Mouse (Mus musculus) heart, embryonic 15.5 days (tissue): ENCODE data around the gene Ap5b1. TPM values are rescaled to one million over a fixed set of nuclear protein-coding genes. Genes with fewer than 3 reads are reported as not detected.

ENCODE experiments used
- ATAC-seq: fragments of 200-750 bp; cut with Nextera tagmentation; replicated peaks from 2 replicates; pipeline ENCODE4 v1.8.0; 2017; ENCODE audit warnings: low read depth, moderate TSS enrichment; ENCODE audit not compliant: insufficient number of reproducible peaks, insufficient read depth, low FRiP score
- H3K27ac ChIP-seq: fragments of 300-500 bp; sonication (generic); 2 replicates; pipeline ENCODE4 v1.5.1; 2015; ENCODE audit warnings: mild to moderate bottlenecking, inconsistent platforms
- H3K27me3 ChIP-seq: fragments of 300-500 bp; sonication (generic); 2 replicates; pipeline ENCODE4 v1.6.1; 2015; ENCODE audit warnings: inconsistent platforms
- H3K36me3 ChIP-seq: fragments of 300-500 bp; sonication (generic); 2 replicates; pipeline ENCODE4 v1.6.1; 2015; ENCODE audit warnings: mild to moderate bottlenecking, inconsistent platforms
- H3K4me1 ChIP-seq: fragments of 300-500 bp; sonication (generic); replicated peaks from 2 replicates; pipeline ENCODE4 v1.6.1; 2015; ENCODE audit warnings: inconsistent platforms
- H3K4me2 ChIP-seq: fragments of 300-500 bp; sonication (generic); 2 replicates; pipeline ENCODE4 v1.6.1; 2015; ENCODE audit warnings: inconsistent platforms, mild to moderate bottlenecking, moderate library complexity
- H3K4me3 ChIP-seq: fragments of 300-500 bp; sonication (generic); 2 replicates; pipeline ENCODE4 v1.5.1; 2015; ENCODE audit warnings: mild to moderate bottlenecking, inconsistent platforms
- H3K9ac ChIP-seq: fragments of 300-500 bp; sonication (generic); 2 replicates; pipeline ENCODE4 v1.6.1; 2015; ENCODE audit warnings: mild to moderate bottlenecking, inconsistent platforms
- H3K9me3 ChIP-seq: fragments of 300-500 bp; sonication (generic); replicated peaks from 2 replicates; pipeline ENCODE4 v1.6.1; 2016; ENCODE audit warnings: inconsistent platforms
- WGBS: fragments of 180-500 bp; shearing (Covaris S2); methylation state at CpG from one replicate; pipeline ENCODE4 v1.1.7; 2015; ENCODE audit warnings: mixed read lengths; 5-methylcytosine and 5-hydroxymethylcytosine counted together
- polyA plus RNA-seq: library from polyadenylated mRNA; unstranded; fragments of >200 nt; fragmentation: Nextera tagmentation; extraction: Ambion mirVana; gene quantifications from 2 replicates; pipeline ENCODE4 v1.2.1, GENCODE M21; 2015

Gene Ap5b1
- polyA plus RNA-seq, 1 experiment from 2014 or later, result 2.0 TPM

DNA sequence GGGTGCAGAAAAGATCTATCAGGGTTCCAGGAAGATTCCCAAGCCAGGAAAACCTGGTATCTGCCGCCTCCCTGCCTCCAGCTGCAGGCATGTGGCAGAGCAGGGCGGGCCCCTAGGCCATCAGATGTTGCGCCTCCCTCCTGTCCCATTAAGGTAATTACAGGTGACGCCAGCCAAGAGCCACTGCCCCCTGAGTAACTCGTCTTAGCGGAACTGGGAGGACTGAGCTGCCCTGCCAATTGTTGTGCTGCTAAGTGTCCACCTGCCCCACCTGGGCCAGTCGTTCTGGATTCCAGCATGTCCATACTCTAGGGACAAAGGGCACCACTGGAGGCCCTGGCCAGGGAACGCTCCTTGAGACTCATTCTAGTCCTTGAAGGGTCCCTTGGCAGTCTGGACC is 14.0 kb upstream of the Ap5b1 start:
- no peaks in the 10 kb centered on the region for H3K36me3 ChIP-seq
- peaks cover 59% of the 10 kb centered on the region for H3K27me3 ChIP-seq
- no peak overlapping the region for H3K27ac ChIP-seq
- no peaks in the 10 kb centered on the region for H3K4me1 ChIP-seq
- H3K4me2 ChIP-seq, result no peak overlapping the region
- 56% methylated on average over 8 of the region's 8 CpGs for WGBS
- H3K9ac ChIP-seq, result no peak overlapping the region
- no peak for ATAC-seq
- no peaks in the 10 kb centered on the region for H3K9me3 ChIP-seq
- no peak overlapping the region for H3K4me3 ChIP-seq

DNA sequence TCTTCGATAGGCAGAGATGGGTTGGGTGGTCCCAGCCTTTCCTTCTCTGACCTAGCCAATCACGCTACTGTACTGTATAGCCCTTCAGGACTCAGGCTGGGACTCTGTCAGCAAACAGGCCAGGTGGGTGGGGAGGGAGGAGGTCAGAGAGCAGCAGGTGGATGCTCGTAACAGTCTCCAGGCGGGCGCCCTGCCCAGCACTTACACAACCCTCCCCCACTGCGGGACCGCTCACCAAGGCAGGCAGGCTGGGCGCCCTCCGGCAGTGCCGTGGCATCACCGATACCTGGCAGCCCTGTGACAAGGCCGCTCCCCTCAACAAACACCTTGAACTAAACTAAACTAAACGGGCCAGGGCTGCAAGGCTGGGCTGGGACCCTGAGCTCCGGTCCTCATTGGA is 13.6 kb upstream of the Ap5b1 start:
- ATAC-seq, result no peak
- Histone ChIP-seq H3K36me3 (no peaks in the 10 kb centered on the region), H3K9me3 (no peaks in the 10 kb centered on the region), H3K4me2 (no peak overlapping the region), H3K9ac (no peak overlapping the region), H3K4me1 (no peaks in the 10 kb centered on the region; the same call in 1 of the 2 replicates), H3K27me3 (peaks cover 61% of the 10 kb centered on the region), H3K4me3 (no peak overlapping the region), H3K27ac (no peak overlapping the region)
- WGBS, result 77% methylated on average over 14 of the region's 14 CpGs

DNA sequence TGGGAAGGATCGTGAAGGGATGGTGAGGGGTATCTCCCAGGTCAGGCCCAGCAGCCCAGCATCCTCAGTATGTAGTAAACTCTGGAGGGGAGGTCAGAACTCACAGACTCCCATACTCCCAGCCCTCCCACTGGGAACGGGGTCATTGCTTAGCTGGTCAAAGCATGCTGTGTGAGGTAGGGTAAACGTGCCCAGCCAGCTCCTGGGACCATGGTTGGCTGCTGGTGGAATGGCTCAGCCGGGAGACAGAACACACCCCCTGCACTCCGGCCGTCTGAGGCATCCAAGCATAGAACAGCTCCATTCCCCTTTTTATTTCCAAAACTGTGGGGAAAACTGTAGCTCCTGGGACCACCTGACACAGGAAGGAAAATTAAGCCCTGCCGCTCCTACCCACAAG is 9.7 kb upstream of the Ap5b1 start:
- 50% methylated on average over 7 of the region's 7 CpGs for WGBS
- H3K27ac ChIP-seq, result no peak overlapping the region
- ATAC-seq, result no peak
- no peak overlapping the region for H3K4me2 ChIP-seq
- peaks cover 90% of the 10 kb centered on the region for H3K27me3 ChIP-seq
- H3K4me1 ChIP-seq, result peaks cover 18% of the 10 kb centered on the region
- no peaks in the 10 kb centered on the region for H3K36me3 ChIP-seq
- no peaks in the 10 kb centered on the region for H3K9me3 ChIP-seq
- H3K9ac ChIP-seq, result no peak overlapping the region
- no peak overlapping the region for H3K4me3 ChIP-seq

DNA sequence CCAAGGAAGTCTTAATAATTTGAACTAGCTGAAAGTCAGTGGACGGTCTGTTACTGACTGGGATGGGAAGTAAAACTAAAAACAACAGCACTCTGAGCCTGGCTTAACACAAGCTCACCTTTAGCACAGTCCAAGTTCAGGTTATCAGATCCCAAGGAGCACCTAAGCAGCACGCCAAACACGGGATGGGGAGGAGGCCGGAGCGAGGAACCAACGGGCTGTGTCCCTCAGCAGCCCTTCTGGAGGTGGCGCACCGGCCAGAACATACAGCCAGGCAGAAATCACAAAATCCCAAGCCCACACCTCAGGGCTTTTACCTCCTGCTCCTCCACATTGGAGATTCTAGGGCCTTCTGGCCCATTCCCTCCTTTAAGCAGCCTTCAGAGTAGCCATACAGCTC is 9.1 kb upstream of the Ap5b1 start:
- Histone ChIP-seq H3K9me3 (no peaks in the 10 kb centered on the region), H3K9ac (no peak overlapping the region), H3K27ac (no peak overlapping the region), H3K36me3 (no peaks in the 10 kb centered on the region), H3K4me2 (no peak overlapping the region), H3K4me1 (peaks cover 18% of the 10 kb centered on the region), H3K27me3 (peaks cover 96% of the 10 kb centered on the region), H3K4me3 (0 out of 2 replicates have a peak overlapping the region, but pooled peaks have one; percentile 41)
- WGBS, result 67% methylated on average over 8 of the region's 8 CpGs
- no peak for ATAC-seq

DNA sequence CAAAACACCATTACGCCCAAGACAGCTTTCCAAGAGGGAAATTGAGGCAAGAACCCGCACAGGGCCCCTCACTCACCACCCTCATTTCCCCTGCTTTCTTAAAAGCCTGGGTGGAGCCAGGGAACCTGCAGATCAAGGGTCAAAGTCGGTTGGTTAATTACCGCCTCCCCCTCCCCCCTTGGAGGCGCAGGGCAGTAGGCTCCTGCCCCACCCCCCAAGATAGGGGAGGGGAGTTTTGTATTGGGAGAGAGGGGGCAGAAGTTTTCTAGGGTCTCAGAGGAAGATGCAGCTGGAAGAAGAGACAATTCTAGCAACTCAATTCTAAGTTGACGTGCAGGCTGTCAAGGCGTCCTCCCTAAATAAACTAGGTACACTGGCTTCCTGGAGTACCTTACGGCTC is 8.6 kb upstream of the Ap5b1 start:
- no peak overlapping the region for H3K9ac ChIP-seq
- WGBS, result 22% methylated on average over 8 of the region's 8 CpGs
- H3K4me1 ChIP-seq, result peaks cover 18% of the 10 kb centered on the region
- peak overlapping the region; percentile 65; the same call in 1 of the 2 replicates for H3K4me2 ChIP-seq
- no peak overlapping the region for H3K27ac ChIP-seq
- H3K27me3 ChIP-seq, result peaks cover 98% of the 10 kb centered on the region
- no peaks in the 10 kb centered on the region for H3K36me3 ChIP-seq
- H3K9me3 ChIP-seq, result no peaks in the 10 kb centered on the region
- ATAC-seq, result no peak
- H3K4me3 ChIP-seq, result peak overlapping the region; percentile 41

DNA sequence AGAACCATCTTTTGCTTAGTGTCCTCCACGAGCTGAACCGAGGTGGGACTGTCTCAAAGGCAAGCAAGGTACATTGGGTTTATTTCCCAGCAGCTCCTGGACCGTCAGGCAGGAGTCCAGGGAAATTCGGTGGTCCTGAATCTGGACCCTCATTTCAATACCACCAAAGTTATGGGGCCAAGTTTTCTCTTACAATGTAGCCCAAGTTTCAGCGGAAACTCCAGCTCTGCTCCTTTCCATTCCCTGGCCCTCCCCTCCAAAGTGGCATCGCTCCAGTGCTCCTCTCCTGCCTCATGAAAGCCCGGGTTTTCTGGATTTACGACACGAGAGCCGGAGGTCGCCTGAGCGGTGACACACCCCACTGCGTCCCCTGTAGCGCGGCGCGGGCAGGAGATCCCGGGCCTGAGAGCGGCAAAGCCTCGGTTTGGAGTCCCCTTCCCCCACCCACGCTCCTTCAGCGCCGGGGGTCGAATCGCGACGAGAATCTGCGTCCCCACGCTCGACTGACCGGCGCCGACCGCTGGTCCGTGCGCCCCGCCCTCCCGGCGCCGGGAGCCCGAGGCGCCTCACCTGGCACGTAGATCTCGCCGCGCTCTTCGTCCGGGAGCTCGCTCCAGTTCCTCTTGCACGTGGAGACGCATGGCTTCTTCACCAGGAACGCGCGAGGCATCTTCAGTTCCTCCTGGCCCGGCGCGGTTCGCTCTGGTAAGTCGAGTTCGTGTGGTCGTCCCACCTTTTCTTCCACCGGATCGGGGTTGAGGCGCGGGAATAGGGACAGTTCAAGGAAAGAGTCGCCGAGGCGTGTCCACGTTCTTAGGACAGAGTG is 8.0 kb upstream of the Ap5b1 start:
- Histone ChIP-seq H3K4me2 (peak overlapping the region; percentile 65), H3K9ac (0 out of 2 replicates have a peak overlapping the region, but pooled peaks have one; percentile 11), H3K36me3 (no peaks in the 10 kb centered on the region), H3K27me3 (peaks cover 96% of the 10 kb centered on the region), H3K4me3 (peak overlapping the region; percentile 41), H3K4me1 (peaks cover 18% of the 10 kb centered on the region), H3K9me3 (no peaks in the 10 kb centered on the region), H3K27ac (no peak overlapping the region)
- ATAC-seq, result no peak
- WGBS, result under 1% methylated on average over 69 of the region's 69 CpGs

DNA sequence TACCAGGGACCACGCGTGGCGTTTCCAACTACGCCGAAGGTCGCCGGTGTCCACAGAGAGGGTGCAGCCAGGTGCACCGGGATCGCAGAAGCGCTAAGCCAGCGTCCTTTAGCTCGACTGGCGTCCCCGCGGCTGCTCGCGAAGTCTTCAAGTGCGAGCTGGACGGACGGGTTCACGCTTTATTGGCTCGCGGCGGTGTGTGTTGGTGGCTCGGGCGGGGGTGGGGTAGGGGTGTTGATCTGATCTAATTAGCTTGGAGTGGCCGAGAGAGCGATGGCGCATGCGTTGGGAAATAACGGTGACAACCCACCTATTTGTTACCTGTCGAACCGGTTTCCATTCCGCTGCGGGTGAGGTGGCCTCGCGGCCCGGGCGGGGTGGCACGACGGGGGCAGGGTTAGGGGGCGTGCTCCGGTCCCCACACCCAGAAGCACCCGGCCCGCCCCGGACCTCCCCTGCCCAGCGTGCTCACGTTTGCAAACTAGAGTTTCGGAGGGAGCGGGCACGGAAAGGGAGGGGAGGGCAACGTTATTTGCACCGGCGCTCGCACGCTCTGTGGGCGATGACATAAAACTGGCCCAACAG is 7.3 kb upstream of the Ap5b1 start, which contains the start of gene Ovol1:
Ovol1 (minus strand) TSS at position 190 of the 585 bp plus-strand sequence.
- ATAC-seq, result peak; percentile 44; the same call in 1 of the 2 replicates
- 1% methylated on average over 57 of the region's 57 CpGs for WGBS
- peak within 1 kb of the TSS; percentile 35 for H3K9ac ChIP-seq
- peaks cover 94% of the 10 kb centered on the region for H3K27me3 ChIP-seq
- peak within 1 kb of the TSS; percentile 65 for H3K4me2 ChIP-seq
- peaks cover 18% of the 10 kb centered on the region for H3K4me1 ChIP-seq
- H3K36me3 ChIP-seq, result no peaks in the 10 kb centered on the region
- H3K27ac ChIP-seq, result no peak within 1 kb of the TSS
- H3K9me3 ChIP-seq, result no peaks in the 10 kb centered on the region
- peak within 1 kb of the TSS; percentile 41 for H3K4me3 ChIP-seq

DNA sequence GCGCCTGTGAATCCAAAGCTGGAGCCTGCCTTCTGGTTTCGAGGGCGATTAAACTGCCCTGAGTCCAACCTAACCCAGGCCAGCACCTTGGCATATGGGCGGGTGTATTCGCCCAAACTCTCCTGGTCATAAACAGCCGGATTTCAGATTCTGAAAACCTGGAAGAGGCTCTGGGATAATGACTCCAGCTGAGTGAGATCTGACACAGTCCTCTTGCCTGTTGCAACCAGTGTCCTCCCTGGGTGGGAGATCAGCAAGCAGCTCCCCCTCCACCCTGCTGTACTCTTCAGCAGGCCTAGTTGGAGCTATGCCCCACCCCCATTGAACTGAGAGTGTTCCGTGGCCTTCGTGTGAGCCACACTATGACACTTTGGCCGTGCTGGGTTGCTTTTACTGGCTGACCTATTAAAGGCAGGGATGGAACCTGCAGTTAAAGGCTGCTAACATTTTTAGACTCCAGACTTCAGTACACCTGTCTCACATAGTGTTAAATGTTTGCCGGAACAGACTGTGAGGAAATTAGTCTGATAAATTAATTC is 6.5 kb upstream of the Ap5b1 start:
- WGBS, result 23% methylated on average over 10 of the region's 10 CpGs
- H3K27ac ChIP-seq, result no peak overlapping the region
- H3K27me3 ChIP-seq, result peaks cover 94% of the 10 kb centered on the region
- ATAC-seq, result no peak
- H3K4me3 ChIP-seq, result peak overlapping the region; percentile 41
- no peaks in the 10 kb centered on the region for H3K36me3 ChIP-seq
- 0 out of 2 replicates have a peak overlapping the region, but pooled peaks have one; percentile 35 for H3K9ac ChIP-seq
- no peaks in the 10 kb centered on the region for H3K9me3 ChIP-seq
- peaks cover 19% of the 10 kb centered on the region for H3K4me1 ChIP-seq
- H3K4me2 ChIP-seq, result peak overlapping the region; percentile 65

DNA sequence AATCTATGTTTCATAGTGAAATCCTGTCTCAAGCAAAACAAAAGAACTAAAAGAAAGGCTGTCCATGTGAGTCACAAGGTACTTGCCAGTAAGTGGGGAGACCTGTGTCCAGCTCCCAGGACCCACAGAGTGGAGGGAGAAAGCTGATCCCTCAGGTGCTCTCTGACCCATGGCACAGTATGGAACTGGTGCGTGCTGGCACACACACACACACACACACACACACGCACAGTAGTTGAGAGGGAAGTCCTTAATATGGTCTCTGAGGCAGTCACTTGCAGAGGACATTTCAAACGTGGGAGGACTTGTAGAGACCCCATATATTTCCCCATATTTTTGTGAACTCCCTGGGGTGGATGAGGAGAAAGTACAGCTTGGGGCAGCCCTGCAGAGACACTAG is 5.9 kb upstream of the Ap5b1 start:
- Histone ChIP-seq H3K27me3 (peaks cover 91% of the 10 kb centered on the region), H3K4me2 (no peak overlapping the region), H3K36me3 (no peaks in the 10 kb centered on the region), H3K9me3 (no peaks in the 10 kb centered on the region), H3K4me3 (no peak overlapping the region), H3K9ac (no peak overlapping the region), H3K4me1 (peaks cover 24% of the 10 kb centered on the region), H3K27ac (no peak overlapping the region)
- WGBS, result 50% methylated on average over 3 of the region's 3 CpGs
- ATAC-seq, result no peak

DNA sequence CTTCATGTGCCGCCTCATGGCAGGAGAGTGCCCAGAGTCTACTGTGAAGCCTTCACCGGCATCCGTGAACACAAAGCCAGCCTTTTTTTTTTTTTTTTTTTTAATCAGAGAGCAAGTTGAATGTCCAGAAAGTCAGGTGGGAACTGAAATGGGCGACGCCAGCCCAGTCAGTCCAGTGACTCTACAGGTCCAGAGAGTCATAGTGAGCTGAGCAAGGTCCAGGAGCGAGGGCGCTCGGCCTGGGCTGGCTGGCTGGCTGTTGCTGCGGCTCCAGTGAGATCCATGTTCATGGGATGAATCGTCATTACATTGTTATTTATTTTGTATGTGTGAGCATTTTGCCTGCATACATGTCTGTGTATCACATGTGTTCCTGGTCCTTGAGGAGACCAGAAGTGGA is 5.0 kb upstream of the Ap5b1 start:
- no peak overlapping the region for H3K9ac ChIP-seq
- no peaks in the 10 kb centered on the region for H3K36me3 ChIP-seq
- H3K4me3 ChIP-seq, result no peak overlapping the region
- H3K27ac ChIP-seq, result no peak overlapping the region
- peaks cover 83% of the 10 kb centered on the region for H3K27me3 ChIP-seq
- 86% methylated on average over 10 of the region's 10 CpGs for WGBS
- H3K9me3 ChIP-seq, result no peaks in the 10 kb centered on the region
- ATAC-seq, result no peak
- H3K4me2 ChIP-seq, result no peak overlapping the region
- peaks cover 27% of the 10 kb centered on the region for H3K4me1 ChIP-seq

DNA sequence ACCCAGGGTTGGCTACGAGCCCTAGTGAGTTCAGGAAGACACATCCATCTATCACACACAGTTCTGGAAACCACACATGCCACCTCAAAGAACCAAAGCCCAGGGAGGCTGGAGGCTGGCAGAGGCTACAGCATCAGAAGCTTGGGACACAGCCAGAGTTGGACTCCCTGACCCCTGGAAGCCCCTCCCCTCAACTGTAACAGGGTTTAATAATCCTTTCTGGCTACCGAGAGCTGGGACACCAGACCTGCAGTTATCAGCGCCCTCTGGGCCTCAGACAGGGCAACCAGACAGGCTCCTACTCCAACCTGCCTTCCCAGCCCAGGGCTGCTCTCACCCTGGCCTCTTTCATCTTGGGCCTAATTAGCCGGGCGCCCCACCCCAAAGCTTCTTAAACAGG is 1.5 kb upstream of the Ap5b1 start:
- H3K27me3 ChIP-seq, result peaks cover 59% of the 10 kb centered on the region
- H3K4me2 ChIP-seq, result peak overlapping the region; percentile 91; the same call in 1 of the 2 replicates
- no peak overlapping the region for H3K9ac ChIP-seq
- WGBS, result 62% methylated on average over 5 of the region's 5 CpGs
- H3K9me3 ChIP-seq, result no peaks in the 10 kb centered on the region
- peak overlapping the region; percentile 74; the same call in 1 of the 2 replicates for H3K4me3 ChIP-seq
- peaks cover 7% of the 10 kb centered on the region; the same call in 1 of the 2 replicates for H3K36me3 ChIP-seq
- ATAC-seq, result no peak
- peaks cover 23% of the 10 kb centered on the region for H3K4me1 ChIP-seq
- no peak overlapping the region for H3K27ac ChIP-seq
